Mouse (Mus musculus) megakaryocyte, embryonic 14.5 days (primary cell): Measurements from ENCODE around the gene Wipi2. TPM values are rescaled to one million over a fixed set of nuclear protein-coding genes. Genes with fewer than 3 reads are reported as not detected.
A peak's percentile ranks its signal among the peaks of the same experiment; 100 is the strongest.

Source experiments
- H3K27me3 ChIP-seq: replicated peaks from 2 replicates; pipeline ENCODE3; 2012; ENCODE audit warnings: inconsistent platforms
- H3K36me3 ChIP-seq: replicated peaks from 2 replicates; pipeline ENCODE3; 2012; ENCODE audit warnings: low read length, inconsistent platforms, mixed read lengths
- H3K4me1 ChIP-seq: 2 replicates; pipeline ENCODE4 v1.6.1; 2012; ENCODE audit warnings: inconsistent platforms
- H3K4me3 ChIP-seq: replicated peaks from 2 replicates; pipeline ENCODE3; 2012; ENCODE audit warnings: moderate library complexity, mild to moderate bottlenecking, inconsistent platforms
- H3K9me3 ChIP-seq: 2 replicates; pipeline ENCODE4 v1.6.1; 2012; ENCODE audit warnings: inconsistent platforms
- FLI1 ChIP-seq: IDR thresholded peaks from 2 replicates; pipeline ENCODE4 v1.6.1; 2012; ENCODE audit warnings: low read length, inconsistent platforms, mixed read lengths
- GATA1 ChIP-seq: IDR thresholded peaks from 3 replicates; pipeline ENCODE4 v1.6.1; 2012; ENCODE audit warnings: mixed read lengths, low read length, inconsistent platforms, borderline replicate concordance
- polyA plus RNA-seq: library from polyadenylated mRNA; stranded (reverse); fragments of >175 nt; gene quantifications from 2 replicates; pipeline ENCODE4 v1.2.3, GENCODE M21; 2012; ENCODE audit warnings: low replicate concordance; ENCODE audit not compliant: insufficient read depth

Gene Wipi2
- polyA plus RNA-seq, 1 experiment, result 4.7 TPM

- Histone ChIP-seq H3K4me3 (no peak overlapping the region), H3K4me1 (peaks cover 18% of the 10 kb centered on the region), H3K27me3 (peaks cover 53% of the 10 kb centered on the region), H3K9me3 (no peaks in the 10 kb centered on the region), H3K36me3 (no peaks in the 10 kb centered on the region)
- TF ChIP-seq GATA1 (no peak), FLI1 (no peak)
Observed at GRCm38 (mm10) chr5:142697742-142698141, 70.2 kb downstream of the Wipi2 start.

DNA sequence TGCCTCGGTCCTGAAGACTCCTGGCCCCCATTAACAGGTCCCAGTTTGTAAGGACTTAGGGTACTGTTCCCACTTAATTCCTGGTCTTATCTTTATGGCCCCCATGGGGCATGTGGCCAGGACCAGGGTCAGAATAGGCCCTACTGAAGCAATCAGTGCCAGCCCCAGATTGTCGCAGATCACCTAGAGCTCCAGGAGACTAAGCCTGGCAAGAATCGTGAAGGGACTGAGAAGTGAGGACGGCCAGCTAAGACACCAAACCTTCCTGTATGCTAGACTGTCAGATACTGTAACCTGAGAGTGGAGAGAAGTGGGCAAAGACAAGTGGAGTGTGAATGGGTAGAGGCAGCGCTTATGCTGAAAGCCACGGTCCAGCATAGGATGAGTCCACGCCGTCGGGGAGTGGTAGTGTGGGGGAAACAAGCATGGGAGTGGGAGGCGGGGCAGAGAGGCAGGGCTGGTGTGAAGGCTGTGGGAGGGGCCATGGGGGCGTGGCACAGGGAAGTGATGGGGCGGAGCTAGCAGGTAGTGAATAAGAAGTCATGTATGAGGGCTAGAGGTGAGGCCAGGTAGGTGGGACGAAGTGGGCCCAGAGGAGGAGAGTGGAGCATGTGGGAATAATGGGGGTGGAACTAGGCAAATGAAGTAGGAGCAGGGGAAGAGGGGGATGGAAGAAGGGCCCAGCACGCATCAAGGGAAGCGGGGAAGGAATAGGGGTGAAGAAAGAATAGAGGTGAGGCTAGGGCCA lies 73.5 kb downstream of the Wipi2 start:
- Histone ChIP-seq H3K27me3 (peaks cover 75% of the 10 kb centered on the region), H3K9me3 (no peaks in the 10 kb centered on the region), H3K36me3 (no peaks in the 10 kb centered on the region), H3K4me3 (no peak overlapping the region), H3K4me1 (peaks cover 18% of the 10 kb centered on the region)
- TF ChIP-seq FLI1, result no peak
- TF ChIP-seq GATA1, result no peak

DNA sequence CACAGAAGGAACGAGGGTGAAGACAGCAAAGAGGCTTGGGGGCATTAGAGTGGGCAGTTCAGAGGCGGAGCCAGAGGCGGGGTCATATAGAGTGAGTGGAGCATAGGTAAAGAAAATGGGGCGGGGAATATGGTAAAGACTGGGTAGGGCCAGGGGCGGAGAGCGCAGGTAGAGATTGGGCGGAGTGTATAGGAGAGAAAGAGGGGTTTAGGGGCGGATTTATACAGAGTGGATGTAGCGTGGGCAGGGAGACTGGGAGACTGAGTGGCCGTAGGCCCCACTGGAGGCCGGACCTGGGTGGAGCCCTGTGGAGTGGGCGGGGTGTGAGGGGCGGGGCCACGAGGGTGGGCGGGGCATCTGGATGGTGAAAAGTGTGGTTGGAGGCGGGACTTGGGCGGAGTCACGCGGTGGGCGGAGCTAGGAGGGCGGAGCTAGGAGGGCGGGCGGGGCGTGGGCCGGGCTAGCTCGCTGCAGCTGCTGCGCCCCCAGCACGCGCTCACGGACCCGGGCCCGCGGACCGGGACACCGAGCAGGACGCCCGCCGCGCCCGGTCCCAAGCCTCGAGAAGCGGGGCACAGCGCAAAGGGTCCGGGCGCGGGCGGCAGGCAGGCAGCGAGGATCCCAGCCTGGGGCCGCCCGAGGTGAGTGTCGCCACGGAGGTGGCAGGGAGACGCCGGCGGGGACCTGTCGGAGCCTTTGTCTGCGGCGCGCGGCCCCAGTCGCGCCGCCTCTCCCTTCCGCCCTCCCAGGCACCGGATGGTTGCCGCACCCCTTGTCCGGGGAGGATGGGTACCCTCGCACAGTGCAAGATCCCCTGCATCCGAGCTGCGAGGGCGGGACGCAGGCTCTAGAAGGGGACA lies 74.4 kb downstream of the Wipi2 start:
- H3K4me1 ChIP-seq, result peaks cover 18% of the 10 kb centered on the region
- H3K27me3 ChIP-seq, result peaks cover 70% of the 10 kb centered on the region
- H3K9me3 ChIP-seq, result no peaks in the 10 kb centered on the region
- TF ChIP-seq GATA1 (no peak), FLI1 (no peak)
- H3K36me3 ChIP-seq, result no peaks in the 10 kb centered on the region
- H3K4me3 ChIP-seq, result peak overlapping the region; percentile 88

DNA sequence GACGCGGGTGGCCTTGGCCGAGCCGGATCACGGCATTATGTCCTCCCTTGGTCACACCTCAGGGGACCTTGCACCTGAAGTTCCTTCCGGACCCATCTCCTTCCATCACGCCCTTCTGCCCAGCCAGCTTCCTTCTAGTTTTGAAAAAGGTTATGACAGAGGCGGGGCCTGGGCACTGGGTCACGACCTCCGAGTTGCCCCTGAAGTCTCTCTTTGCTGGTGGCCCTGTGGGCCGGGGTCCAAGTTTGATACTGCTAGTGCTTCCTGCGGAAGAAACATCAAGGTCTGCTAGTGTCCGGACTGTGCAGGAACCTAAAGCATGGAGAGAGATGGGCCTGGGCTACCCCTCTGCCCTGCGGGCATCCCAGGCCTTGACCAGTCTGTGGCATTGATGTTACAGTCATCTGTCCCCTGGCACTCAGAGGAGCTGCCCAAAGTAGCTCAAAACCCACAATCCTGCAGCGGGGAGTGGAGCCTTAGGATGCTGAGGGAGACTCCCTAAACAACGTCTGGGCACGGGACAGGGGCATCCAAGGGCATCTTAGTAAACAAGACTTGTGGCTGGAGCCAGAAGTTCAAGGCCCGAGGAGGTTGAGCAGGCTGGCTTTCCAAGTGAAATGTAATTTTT lies 75.1 kb downstream of the Wipi2 start:
- H3K36me3 ChIP-seq, result no peaks in the 10 kb centered on the region
- H3K4me3 ChIP-seq, result peak overlapping the region; percentile 88
- peaks cover 69% of the 10 kb centered on the region for H3K27me3 ChIP-seq
- peaks cover 18% of the 10 kb centered on the region for H3K4me1 ChIP-seq
- TF ChIP-seq GATA1 (no peak), FLI1 (no peak)
- H3K9me3 ChIP-seq, result no peaks in the 10 kb centered on the region

DNA sequence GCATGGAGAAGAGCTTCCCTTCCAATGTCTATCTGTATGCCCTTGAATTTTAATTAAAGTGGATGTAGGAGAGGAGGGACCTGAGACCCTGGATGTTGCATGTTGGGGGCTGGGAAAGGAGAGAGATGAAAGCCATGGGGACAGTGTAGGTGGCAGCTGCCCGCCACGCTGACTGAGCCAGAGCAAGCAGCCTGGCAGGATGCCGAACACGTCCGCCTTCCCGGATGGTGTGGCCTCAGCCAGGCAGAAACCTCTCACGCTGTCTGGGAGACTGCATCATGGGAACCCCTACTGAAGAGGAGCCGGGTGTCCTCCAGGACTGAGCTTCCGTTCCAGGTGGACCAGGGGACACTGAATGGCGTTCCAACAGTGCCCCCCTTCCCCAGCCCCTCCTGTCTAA lies 76.1 kb downstream of the Wipi2 start:
- H3K9me3 ChIP-seq, result no peaks in the 10 kb centered on the region
- H3K4me3 ChIP-seq, result no peak overlapping the region
- no peak for TF ChIP-seq FLI1
- TF ChIP-seq GATA1, result no peak
- H3K36me3 ChIP-seq, result no peaks in the 10 kb centered on the region
- peaks cover 18% of the 10 kb centered on the region for H3K4me1 ChIP-seq
- peaks cover 68% of the 10 kb centered on the region for H3K27me3 ChIP-seq

DNA sequence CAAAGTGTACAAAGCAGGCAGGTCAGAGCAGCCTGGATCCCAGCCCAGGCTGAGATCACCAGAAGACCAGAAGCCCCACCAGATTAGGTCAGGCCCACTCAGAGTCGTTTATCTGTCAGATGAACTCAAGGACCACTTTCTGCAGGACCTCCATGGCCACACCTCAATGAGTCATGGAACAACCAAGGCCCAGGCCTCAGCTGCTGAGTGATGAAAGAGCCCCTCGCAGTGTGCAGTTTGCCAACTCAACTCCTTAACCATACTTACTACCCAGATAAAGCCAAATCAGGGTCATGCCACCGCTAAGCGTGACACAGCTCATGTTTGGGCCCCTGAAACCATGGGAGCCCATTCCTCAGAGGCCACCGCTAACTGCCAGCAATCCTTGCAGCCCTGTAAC lies 80.2 kb downstream of the Wipi2 start:
- Histone ChIP-seq H3K9me3 (peaks cover 17% of the 10 kb centered on the region), H3K27me3 (peaks cover 51% of the 10 kb centered on the region), H3K4me3 (no peak overlapping the region), H3K4me1 (no peaks in the 10 kb centered on the region; the same call in 1 of the 2 replicates), H3K36me3 (no peaks in the 10 kb centered on the region)
- TF ChIP-seq GATA1 (no peak), FLI1 (no peak)

DNA sequence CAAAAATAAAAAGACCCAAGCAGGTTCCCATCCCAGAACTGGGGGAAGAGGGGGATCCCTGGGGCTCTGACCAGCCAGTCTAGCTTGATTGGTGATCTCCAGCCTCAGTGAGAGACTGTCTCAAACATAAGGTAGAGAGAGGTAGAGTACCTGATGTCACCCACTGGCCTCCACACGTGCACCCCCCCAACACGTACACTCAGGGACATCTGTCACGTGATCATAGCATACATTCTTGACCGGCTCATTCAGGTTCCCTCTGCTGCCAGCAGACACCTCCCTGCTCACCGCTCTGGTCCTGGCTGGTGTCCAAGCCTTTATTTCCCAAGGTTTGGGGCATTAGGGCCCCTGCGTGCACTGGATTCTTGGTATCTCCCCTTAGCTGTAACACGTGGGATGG lies 81.9 kb downstream of the Wipi2 start:
- Histone ChIP-seq H3K4me1 (no peaks in the 10 kb centered on the region), H3K36me3 (no peaks in the 10 kb centered on the region), H3K4me3 (no peak overlapping the region), H3K9me3 (peaks cover 24% of the 10 kb centered on the region), H3K27me3 (peaks cover 41% of the 10 kb centered on the region)
- TF ChIP-seq GATA1, result no peak
- no peak for TF ChIP-seq FLI1

DNA sequence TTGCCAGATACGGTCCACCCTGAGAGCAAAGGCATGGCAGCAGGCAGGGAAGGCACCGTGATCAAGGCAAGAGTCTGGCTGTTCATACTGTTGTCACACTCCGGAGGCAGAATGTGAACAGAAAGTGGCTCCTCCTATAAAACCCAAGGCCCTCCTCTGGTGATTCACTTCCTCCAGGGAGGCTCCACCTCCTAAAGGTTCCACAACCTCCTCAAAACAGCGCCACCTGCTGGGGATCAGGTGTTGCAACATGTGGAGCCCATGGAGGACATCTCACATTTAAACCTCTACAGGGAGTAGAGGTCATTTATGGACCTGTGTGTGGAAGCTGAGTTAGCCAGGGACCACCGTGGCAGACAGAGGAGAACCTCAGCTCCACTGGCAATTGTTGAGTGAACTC lies 84.9 kb downstream of the Wipi2 start:
- peaks cover 24% of the 10 kb centered on the region for H3K9me3 ChIP-seq
- no peak overlapping the region for H3K4me3 ChIP-seq
- no peaks in the 10 kb centered on the region; the same call in 1 of the 2 replicates for H3K4me1 ChIP-seq
- H3K27me3 ChIP-seq, result peaks cover 50% of the 10 kb centered on the region
- TF ChIP-seq FLI1 (no peak), GATA1 (no peak)
- H3K36me3 ChIP-seq, result no peaks in the 10 kb centered on the region

DNA sequence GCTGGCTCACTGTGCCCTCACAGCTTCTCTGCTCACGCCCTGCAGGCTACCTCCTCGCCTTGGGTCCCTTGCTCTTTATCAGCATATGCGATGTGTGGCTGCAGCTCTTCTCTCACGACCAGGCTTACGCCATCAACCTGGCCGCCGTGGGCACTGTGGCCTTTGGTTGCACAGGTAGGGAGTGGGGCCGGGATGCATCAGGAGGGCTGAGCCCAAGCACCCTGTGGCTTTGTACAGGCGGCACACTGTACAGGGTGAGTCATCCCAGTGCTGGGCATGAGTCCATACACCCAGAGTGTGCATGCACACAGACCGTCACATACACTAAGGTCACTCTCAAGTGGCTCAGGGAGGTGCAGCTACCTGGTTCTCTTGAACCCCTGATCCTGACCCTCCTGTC lies 86.5 kb downstream of the Wipi2 start:
- Histone ChIP-seq H3K9me3 (peaks cover 24% of the 10 kb centered on the region), H3K36me3 (no peaks in the 10 kb centered on the region), H3K4me1 (no peaks in the 10 kb centered on the region; the same call in 1 of the 2 replicates), H3K4me3 (peak overlapping the region; percentile 46), H3K27me3 (peaks cover 54% of the 10 kb centered on the region)
- TF ChIP-seq GATA1 (no peak), FLI1 (no peak)
